Mouse (Mus musculus) kidney, postnatal 36 days (tissue): ENCODE measurements around the gene Alg9.

Experiments used
- DNase-seq, 2 experiments: peaks; one replicate each; pipeline ENCODE4 v3.0.0; 2021 to 2022; ENCODE audit warnings: mixed read lengths in 2 of 2

Gene Alg9

DNA sequence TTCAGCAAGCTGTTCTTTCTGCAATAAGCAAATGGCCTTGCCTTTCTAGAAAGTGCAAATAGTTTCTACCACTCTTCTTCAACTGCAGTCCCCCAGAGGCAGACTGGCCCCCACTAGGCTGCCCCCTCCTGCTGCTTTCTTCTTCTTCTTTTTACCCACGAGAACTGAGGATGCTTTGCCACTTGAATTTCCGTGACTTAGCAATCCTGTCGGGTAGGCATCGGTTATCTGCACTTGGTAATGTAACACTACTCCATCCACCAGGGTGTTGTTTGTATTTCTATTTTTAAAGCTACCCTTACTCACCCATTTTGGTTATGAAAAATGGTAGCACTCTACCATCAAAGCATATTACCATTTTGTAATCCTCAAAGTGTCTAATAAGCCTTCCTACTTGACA, 115.1 kb downstream of the Alg9 start:
- DNase-seq = no peak

DNA sequence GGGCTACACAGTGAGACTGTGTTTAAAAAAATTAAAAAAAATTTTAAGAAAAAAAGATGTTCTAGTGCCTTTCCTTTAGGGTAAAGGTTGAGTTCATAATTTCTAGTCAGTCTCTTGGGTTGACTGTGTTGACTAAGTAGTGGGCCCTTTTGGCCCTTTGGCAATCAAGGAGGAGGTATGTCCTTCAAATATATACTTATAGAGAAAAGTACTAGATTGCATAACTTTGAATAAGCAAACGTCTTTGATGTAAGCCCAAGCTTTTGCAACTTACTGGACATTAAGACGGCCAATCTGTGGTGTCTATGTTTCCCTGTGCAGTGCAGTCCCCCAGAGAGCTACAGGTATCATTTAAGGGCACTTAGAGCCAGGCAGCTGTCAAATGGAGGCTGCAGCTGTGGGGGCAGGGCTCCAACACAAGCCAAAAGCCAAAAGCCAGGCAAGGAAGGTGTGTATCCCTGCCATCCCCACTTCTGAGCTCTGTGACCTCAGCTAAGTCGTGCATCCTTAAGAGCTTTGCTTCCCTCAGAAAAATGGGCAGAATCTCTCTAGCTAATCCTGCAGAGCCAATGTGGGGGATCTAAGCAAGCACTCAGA, 115.8 kb downstream of the Alg9 start:
- no peak for DNase-seq
